Mouse (Mus musculus): ENCODE measurements around the gene Dnaja4.
"Not testable (repeated sequence)": the region's sequence is repeated elsewhere in the genome, so short reads cannot be mapped to it uniquely, and the experiment has no call there.

Dnaja4 gene

GRCm38 (mm10) chr9:54698318-54699086 is at the start of gene Dnaja4:
Gene Dnaja4 (plus strand): TSS chr9:54698873.
- no peak for DNase-seq (ENCODE audit: extremely low spot score, low read depth, low spot score)

GRCm38 (mm10) chr9:54649360-54649759 is 49.3 kb upstream of the Dnaja4 start:
- no peak for DNase-seq (ENCODE audit: extremely low spot score, low read depth, low spot score)

- no peak for DNase-seq (ENCODE audit: extremely low spot score, low read depth, low spot score)
These were observed 45.9 kb upstream of the Dnaja4 start for GRCm38 (mm10) chr9:54652778-54653177.

GRCm38 (mm10) chr9:54655846-54656245 is 42.8 kb upstream of the Dnaja4 start:
- DNase-seq (ENCODE audit: extremely low spot score, low read depth, low spot score): no peak

GRCm38 (mm10) chr9:54656402-54656801 is 42.3 kb upstream of the Dnaja4 start:
- DNase-seq (ENCODE audit: extremely low spot score, low read depth, low spot score): no peak

GRCm38 (mm10) chr9:54658773-54659172 is 39.9 kb upstream of the Dnaja4 start:
- no peak for DNase-seq (ENCODE audit: extremely low spot score, low read depth, low spot score)

GRCm38 (mm10) chr9:54661605-54662377 is 36.9 kb upstream of the Dnaja4 start, which contains the start of gene Acsbg1:
Gene Acsbg1 (minus strand): TSS chr9:54661870.
- no peak for DNase-seq (ENCODE audit: extremely low spot score, low read depth, low spot score)

- DNase-seq (ENCODE audit: extremely low spot score, low read depth, low spot score): no peak
These were observed 34.3 kb upstream of the Dnaja4 start for GRCm38 (mm10) chr9:54664358-54664757.

- no peak for DNase-seq (ENCODE audit: extremely low spot score, low read depth, low spot score)
These were observed 32.6 kb upstream of the Dnaja4 start for GRCm38 (mm10) chr9:54666116-54666515.

GRCm38 (mm10) chr9:54668455-54668854 is 30.2 kb upstream of the Dnaja4 start:
- DNase-seq (ENCODE audit: extremely low spot score, low read depth, low spot score): no peak

GRCm38 (mm10) chr9:54671962-54672361 is 26.7 kb upstream of the Dnaja4 start:
- no peak for DNase-seq (ENCODE audit: extremely low spot score, low read depth, low spot score)

GRCm38 (mm10) chr9:54673887-54674286 is 24.8 kb upstream of the Dnaja4 start:
- DNase-seq (ENCODE audit: extremely low spot score, low read depth, low spot score): no peak

GRCm38 (mm10) chr9:54676531-54676986 is 22.1 kb upstream of the Dnaja4 start:
- peak; percentile 47 for DNase-seq (ENCODE audit: extremely low spot score, low read depth, low spot score)

- DNase-seq (ENCODE audit: extremely low spot score, low read depth, low spot score): no peak
These were observed 15.8 kb upstream of the Dnaja4 start for GRCm38 (mm10) chr9:54682846-54683245.

GRCm38 (mm10) chr9:54683814-54684605 is 14.7 kb upstream of the Dnaja4 start:
- DNase-seq (ENCODE audit: extremely low spot score, low read depth, low spot score): no peak

GRCm38 (mm10) chr9:54687246-54688236 is 11.1 kb upstream of the Dnaja4 start:
- no peak for DNase-seq (ENCODE audit: extremely low spot score, low read depth, low spot score)

GRCm38 (mm10) chr9:54689446-54689845 is 9.2 kb upstream of the Dnaja4 start:
- DNase-seq (ENCODE audit: extremely low spot score, low read depth, low spot score): no peak

GRCm38 (mm10) chr9:54690697-54691096 is 8.0 kb upstream of the Dnaja4 start:
- not testable (repeated sequence) for DNase-seq (ENCODE audit: extremely low spot score, low read depth, low spot score)

- not testable (repeated sequence) for DNase-seq (ENCODE audit: extremely low spot score, low read depth, low spot score)
These were observed 7.3 kb upstream of the Dnaja4 start for GRCm38 (mm10) chr9:54691241-54691805.

- DNase-seq (ENCODE audit: extremely low spot score, low read depth, low spot score): no peak
These were observed 343 bp downstream of the Dnaja4 start for GRCm38 (mm10) chr9:54699087-54699344.
